Mouse (Mus musculus): ENCODE measurements around the gene Grb2.

Grb2 gene

DNA sequence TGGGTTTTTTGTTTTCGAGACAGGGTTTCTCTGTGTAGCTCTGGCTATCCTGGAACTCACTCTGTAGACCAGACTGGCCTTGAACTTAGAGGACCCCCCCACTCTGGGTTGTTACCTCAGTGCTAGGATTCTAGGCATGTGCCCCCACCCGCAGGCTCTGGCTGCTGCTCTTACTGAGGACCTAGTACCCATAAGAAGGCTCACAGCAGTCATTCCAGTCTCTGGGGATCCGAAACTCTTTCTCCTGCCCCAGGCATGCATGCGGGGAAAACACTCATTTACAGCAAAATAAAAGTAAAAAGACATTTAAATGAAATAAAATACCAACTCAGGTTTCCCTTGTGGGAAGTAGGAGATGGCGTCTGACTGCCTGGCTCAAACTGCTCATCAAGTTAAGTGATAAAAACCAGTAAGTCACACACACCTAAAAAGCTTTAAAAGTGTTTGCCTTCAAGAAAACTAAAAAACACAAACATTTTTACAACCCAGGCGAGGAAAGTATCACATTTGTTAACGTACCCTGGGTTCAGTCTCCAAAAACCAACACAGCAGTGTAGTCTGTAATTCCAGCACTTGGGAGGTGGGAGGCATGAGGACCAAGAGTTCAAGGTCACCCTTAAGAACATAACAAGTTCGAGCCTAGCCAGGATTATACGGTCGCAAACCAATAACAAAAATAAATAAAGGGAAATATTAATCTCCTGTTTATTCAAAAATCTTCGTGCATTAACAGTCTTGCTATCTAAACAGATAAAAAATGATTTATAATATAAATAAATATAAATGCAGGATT is 81.4 kb downstream of the Grb2 start:
- DNase-seq (ENCODE audit: low read depth) = no peak

- no peak for DNase-seq (ENCODE audit: low read depth)
These were observed 82.5 kb downstream of the Grb2 start for GRCm38 (mm10) chr11:115625877-115626276.

GRCm38 (mm10) chr11:115623487-115624070 is 84.8 kb downstream of the Grb2 start:
- DNase-seq (ENCODE audit: low read depth) = peak; percentile 32

DNA sequence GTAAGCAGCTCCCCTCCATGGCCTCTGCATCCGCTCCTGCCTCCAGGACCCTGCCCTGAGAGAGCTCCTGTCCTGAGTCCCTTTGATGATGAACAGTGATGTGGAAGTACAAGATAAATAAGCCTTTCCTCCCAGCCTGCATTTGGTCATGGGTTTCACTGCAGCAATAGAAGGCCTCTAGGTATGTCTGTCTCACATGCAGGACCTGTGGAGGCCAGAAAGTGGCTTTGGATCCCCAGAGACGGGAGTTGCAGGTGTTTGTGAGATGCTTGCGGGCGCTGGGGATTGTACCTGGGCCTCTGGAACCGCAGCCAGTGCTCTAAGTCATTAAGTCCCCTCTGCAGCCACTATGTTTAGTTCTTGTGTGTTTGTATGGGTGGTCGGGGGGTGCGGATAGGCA is 88.4 kb downstream of the Grb2 start:
- DNase-seq (ENCODE audit: low read depth) = no peak

GRCm38 (mm10) chr11:115618732-115619516 is 89.5 kb downstream of the Grb2 start:
- no peak for DNase-seq (ENCODE audit: low read depth)

GRCm38 (mm10) chr11:115618001-115618400 is 90.4 kb downstream of the Grb2 start:
- DNase-seq (ENCODE audit: low read depth) = no peak

DNA sequence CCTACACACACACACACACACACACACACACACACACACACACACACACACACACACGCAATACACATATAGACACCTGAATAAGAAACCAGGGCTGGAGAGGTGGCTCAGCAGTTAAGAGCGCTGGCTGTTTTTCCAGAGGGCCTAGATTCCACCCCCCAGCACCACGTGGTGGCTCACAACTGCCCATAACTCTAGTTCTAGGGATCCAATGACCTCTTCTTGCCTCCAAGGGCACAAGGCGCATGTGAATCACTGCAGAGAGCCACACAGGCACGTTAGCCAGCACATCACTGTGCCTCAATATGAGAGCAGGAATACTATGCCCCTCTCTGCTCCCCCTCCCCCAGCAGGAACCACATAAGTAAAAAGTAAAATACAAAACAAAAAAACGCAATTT is 91.5 kb downstream of the Grb2 start:
- DNase-seq (ENCODE audit: low read depth) = no peak

DNA sequence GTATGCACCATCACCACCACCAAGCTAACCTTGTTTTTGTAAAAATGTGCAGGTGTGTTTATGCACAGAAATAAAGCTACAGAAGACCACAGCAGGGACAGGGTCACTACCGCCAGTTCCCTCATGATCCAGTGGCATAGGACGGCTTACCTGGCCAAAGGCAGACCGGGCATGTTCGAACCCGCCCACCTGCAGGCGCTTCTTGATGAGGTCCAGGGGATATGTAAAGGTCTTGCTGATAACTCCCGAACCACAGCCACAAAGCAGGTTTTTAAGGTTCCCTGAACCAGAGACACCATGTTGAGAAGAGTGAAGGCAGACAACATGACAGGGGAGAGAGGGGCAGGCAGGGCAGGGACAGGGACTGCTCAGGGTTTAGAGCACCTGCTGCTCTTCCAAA is 92.0 kb downstream of the Grb2 start:
- DNase-seq (ENCODE audit: low read depth) = no peak

DNA sequence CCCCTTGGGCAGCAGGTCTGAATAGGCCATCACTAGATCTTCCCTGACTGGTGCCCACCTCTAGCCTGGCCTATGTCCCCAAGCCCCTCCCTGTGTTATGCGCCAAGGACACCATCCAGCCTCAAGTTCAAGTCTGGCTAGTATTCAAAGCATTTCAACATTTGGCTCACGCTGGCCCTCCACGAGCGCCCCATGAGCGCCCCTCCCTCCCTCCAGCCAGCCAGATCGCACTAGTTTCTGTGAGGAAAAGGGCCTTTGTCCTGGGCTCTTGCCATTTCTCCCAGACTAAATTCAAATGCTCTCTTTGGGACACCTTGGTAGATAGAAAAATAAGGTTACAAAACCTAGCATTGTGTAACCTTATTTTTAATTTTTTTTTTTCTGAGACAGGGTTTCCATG is 92.5 kb downstream of the Grb2 start:
- DNase-seq (ENCODE audit: low read depth) = no peak

DNA sequence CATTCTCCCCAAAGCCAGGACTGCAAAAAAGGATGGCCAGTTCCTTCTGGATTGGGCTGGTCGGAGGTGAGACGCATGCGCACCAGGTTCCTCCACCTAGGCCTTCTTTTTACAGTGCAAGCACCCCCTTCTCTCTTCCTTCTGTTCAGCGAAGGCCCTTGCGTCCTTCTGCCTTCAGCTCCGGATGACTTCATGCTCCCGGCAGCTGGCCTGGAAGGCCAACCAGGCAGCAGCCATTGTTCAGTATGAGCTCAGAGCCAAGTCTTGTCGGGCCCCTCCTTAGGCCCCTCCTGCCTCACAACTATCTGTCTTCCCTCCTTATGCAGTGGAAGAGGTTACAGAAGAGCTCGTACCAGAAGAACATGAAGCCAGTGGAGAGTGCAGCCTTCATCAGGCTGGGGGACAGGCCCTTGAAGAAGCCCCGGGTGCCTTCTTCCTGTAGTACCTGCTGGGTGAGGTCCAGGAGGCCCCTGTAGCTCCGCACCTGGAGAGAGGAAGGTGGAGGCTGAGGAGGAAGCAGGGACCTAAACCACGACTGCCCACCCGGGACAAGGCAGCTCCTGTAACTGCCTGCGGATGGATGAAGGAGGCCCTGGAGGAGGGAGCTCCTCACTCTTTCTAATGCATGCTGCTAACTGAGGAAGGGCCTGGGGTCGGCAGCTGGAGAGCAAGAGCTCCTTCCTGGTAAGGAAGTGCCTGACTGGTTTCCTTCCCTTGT is 93.1 kb downstream of the Grb2 start:
- no peak for DNase-seq (ENCODE audit: low read depth)

GRCm38 (mm10) chr11:115614346-115615107 is 93.9 kb downstream of the Grb2 start:
- DNase-seq (ENCODE audit: low read depth) = no peak

DNA sequence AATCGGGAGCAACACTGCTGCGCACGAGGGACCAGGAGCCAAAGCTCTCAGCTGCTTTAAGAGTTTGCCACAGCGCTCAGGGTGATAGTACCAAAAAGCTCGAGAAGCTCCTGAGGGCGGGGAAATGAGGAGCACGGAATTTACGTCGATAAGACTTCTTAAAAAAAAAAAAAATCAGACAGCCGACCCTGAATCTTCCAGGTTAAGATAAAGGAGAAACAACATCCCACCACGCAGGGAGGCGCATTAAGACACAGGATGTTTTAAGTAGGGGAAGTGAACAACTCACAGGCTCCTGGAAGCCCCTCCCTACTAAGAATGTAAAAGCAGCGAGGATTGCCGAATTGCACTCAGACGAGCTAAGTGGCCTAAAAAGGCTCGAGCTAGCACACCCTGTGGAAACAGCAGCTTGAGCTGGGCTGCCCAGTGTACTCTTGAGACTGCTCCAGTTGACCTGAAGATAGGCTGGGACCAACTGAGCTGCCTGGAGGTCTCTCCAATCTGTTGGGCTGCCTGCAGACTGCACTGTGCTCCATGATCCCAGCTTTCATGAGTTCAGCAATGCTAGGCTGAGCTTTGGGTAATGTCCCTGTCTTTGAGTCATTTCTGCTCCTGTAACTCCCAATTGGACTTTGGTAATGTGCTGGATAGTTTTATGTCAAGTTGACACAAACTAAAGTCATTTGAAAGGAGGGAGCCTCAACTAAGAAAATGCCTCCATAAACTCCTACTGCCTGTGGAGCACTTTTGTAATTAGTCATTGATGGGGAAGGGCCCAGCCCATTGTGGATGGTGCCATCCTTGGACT is 95.1 kb downstream of the Grb2 start:
- no peak for DNase-seq (ENCODE audit: low read depth)

DNA sequence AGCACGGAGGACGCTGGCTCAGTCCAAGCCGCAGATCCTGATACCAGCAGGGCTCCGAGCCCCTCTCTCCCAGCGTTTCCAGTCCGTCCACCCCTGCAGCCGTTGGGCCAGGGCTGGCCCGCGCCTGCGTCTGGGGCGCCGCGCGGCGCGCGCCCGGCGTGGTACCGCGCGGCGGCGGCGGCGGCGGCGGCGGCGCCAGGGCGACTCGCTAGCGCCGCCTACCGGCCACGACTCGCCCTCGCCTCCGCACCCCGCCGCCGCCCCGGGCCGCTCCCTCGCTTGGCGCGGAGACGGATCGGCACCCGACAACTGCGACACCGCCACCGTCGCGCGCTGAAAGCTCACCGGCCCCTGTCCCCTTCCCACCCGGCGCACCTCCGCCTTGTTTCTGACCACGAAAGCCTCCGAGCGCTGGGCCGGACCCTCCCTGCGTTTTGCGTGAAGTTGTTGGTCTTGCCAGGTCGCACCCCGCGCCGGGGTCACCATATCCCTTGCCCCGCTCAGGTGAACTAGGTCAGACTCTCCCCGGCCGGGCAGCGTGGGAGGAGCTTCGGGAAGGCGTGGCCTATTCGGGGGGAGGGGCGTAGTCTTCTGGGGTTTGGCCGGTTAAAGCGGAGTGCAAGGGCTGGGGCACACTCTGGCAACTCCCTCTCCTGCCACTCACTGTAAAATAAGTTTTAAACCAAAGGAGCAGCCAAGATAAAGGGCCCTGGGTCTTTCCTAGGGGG is 95.8 kb downstream of the Grb2 start, which contains the start of gene Mif4gd:
Gene Mif4gd (minus strand): TSS at position 560 of the 728 bp plus-strand sequence.
- DNase-seq (ENCODE audit: low read depth) = peak; percentile 87

DNA sequence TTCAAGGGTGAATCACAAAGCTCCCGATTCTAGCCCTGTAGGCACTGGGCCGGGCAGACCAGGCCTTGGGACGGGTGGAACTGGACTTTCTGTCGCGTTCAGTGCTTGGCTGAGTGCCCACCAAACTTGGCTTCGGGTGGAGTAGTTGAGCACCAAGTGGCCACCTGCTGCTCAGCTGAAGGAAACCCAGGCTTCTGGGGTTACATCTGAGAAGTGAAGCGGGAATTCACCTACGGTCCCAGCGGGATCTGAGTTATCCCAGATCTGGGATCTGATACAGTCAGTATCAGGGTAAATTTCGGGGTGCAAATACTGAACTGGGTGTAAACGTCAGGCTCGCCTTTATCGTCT is 96.4 kb downstream of the Grb2 start:
- DNase-seq (ENCODE audit: low read depth) = no peak

DNA sequence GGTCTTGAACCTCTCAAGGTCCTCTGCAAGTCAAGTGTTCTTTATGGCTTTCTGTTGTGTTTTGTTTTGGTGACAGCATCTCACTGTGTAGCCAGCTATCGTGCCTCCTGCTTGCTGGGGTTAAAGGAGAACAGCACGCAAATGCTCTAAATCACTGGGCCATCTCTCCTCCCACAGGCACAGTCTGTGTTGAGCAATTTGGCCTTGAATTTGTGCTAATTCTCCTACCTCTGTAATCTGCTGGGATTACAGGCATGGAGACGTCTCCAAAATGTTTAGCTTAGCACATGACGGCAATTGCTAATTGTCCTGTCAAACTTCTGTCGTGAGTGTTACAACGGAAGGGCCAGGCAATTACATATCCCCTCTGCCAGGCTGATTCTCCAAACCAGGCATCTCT is 97.2 kb downstream of the Grb2 start:
- no peak for DNase-seq (ENCODE audit: low read depth)

DNA sequence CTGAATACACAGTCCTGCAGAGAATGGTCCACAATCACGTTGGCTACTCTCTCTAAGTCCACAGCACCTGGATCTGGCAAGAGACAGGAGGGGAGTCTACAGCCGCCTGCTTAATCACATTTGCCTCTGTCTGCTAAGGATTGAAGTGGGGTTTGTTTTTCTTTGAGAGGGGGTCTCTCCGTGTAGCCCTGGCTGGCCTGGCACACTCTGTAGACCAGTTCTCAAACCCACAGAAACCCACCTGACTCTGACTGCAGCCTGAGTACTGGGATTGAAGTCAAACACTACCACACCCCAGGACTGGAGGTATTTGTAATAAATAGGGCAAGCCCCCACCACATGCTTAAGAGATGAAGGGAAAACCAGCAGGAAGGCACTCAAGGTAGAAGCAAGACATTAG is 98.8 kb downstream of the Grb2 start:
- DNase-seq (ENCODE audit: low read depth) = no peak

DNA sequence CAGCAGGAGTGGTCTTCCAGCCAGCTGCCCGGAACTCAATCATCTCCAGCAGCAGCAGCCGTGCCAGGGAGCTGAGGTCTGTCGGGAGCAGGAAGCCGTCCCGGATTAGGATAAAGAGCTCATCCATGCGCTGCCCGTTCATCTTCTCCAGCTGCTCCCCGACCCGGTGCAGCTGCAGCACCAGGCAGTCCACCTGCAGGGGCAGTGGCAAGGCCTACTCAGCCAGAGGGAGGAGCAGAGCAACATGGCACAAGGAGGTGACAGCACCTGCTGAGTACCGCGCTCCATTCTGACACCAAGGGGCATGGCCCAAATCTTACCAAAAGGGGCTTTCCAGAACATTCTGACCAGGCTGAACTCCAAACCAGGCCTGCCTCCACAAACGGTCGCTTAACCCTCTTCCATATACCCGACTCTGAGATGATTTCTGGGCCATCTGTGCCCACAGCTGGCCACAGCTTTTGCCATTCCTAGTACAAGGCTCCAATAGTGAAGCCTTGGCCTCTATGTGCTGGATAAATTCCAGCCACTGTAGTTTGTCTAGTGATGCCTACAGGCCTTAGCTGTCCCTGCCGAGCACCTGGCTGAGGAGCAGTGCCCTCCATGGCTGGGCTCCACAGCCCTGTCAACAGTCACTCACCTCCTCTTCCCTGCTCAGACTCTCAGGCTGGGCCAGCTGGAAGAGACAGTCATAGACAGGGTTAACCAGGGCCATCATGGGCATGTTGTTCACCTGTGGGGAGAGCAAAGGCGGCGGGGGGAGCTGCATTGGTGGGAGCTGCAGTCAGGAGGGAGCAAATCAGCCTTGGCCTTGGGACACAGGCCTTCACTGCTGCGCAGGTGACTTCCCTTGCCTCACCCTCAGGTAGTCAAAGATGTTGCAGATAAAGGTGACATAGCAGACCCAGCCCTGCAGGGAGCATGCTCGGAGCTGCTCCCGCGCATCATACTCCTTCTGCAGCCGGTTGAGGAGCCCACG is 99.7 kb downstream of the Grb2 start:
- DNase-seq (ENCODE audit: low read depth) = no peak

- no peak for DNase-seq (ENCODE audit: low read depth)
These were observed 101.7 kb downstream of the Grb2 start for GRCm38 (mm10) chr11:115606733-115607132.

- peak; percentile 29 for DNase-seq (ENCODE audit: low read depth)
These were observed 104.1 kb downstream of the Grb2 start for GRCm38 (mm10) chr11:115604304-115604696.
